Mouse (Mus musculus) MEL (cell line): Measurements from ENCODE around the gene Dna2. TPM values are rescaled to one million over a fixed set of nuclear protein-coding genes. Genes with fewer than 3 reads are reported as not detected.

ENCODE experiments used
- DNase-seq: peaks from one replicate; pipeline ENCODE4 v3.0.0; 2011; ENCODE audit warnings: low read depth, low spot score
- H3K27ac ChIP-seq: 2 replicates; pipeline ENCODE4 v1.5.1; 2012; ENCODE audit warnings: low read depth, mild to moderate bottlenecking, control low read depth, low read length, moderate library complexity; ENCODE audit not compliant: control insufficient read depth
- H3K27me3 ChIP-seq, 2 experiments: fragments of 150-350 bp in 1 of 2; sonication (generic) in 1 of 2; 2 replicates each; pipeline ENCODE4 v1.6.1; 2012; ENCODE audit warnings: low read length in 2 of 2, mild to moderate bottlenecking in 2 of 2, improper control_type of control experiment in 1 of 2, moderate library complexity in 1 of 2; ENCODE audit not compliant: insufficient read depth in 2 of 2, control insufficient read depth in 1 of 2
- H3K36me3 ChIP-seq, 2 experiments: 2 replicates each; pipeline ENCODE4 v1.6.1; 2012 to 2014; ENCODE audit warnings: low read length in 2 of 2, improper control_type of control experiment in 1 of 2, inconsistent platforms in 1 of 2, mild to moderate bottlenecking in 1 of 2; ENCODE audit not compliant: insufficient read depth in 2 of 2, control insufficient read depth in 1 of 2
- H3K4me1 ChIP-seq, 2 experiments: fragments of 150-350 bp in 1 of 2; sonication (generic) in 1 of 2; 2 replicates each; pipeline ENCODE4 v1.6.1; 2012; ENCODE audit warnings: low read length in 2 of 2, improper control_type of control experiment in 1 of 2, mild to moderate bottlenecking in 1 of 2; ENCODE audit not compliant: insufficient read depth in 2 of 2, control insufficient read depth in 1 of 2
- H3K4me3 ChIP-seq, 2 experiments: fragments of 150-350 bp in 1 of 2; sonication (generic) in 1 of 2; 2 replicates each; pipeline ENCODE4 v1.5.1; 2012; ENCODE audit warnings: low read depth in 2 of 2, low read length in 2 of 2, mild to moderate bottlenecking in 2 of 2, moderate library complexity in 2 of 2, control low read depth in 1 of 2, improper control_type of control experiment in 1 of 2; ENCODE audit not compliant: control insufficient read depth in 1 of 2, insufficient read depth in 1 of 2
- H3K79me2 ChIP-seq: 2 replicates; pipeline ENCODE4 v1.6.1; 2012; ENCODE audit warnings: mild to moderate bottlenecking, low read length, moderate library complexity; ENCODE audit not compliant: control insufficient read depth, poor library complexity, insufficient read depth
- H3K9ac ChIP-seq: 2 replicates; pipeline ENCODE4 v1.6.1; 2012; ENCODE audit warnings: low read depth, mild to moderate bottlenecking, control low read depth, low read length, moderate library complexity; ENCODE audit not compliant: control insufficient read depth, poor library complexity, severe bottlenecking
- H3K9me3 ChIP-seq: fragments of 150-350 bp; sonication (generic); replicated peaks from 2 replicates; pipeline ENCODE4 v1.6.1; 2012; ENCODE audit warnings: mild to moderate bottlenecking, low read length, improper control_type of control experiment, moderate library complexity; ENCODE audit not compliant: insufficient read depth
- CHD1 ChIP-seq: IDR thresholded peaks from 2 replicates; pipeline ENCODE4 v1.6.1; 2012; ENCODE audit warnings: low read depth, mild to moderate bottlenecking, inconsistent platforms, low read length, improper control_type of control experiment
- E2F4 ChIP-seq: IDR thresholded peaks from 2 replicates; pipeline ENCODE4 v1.6.1; 2011; ENCODE audit warnings: low read depth, low read length, improper control_type of control experiment, borderline replicate concordance
- EP300 ChIP-seq, 2 experiments: IDR thresholded peaks; 2 replicates each; pipeline ENCODE4 v1.6.1; 2011; ENCODE audit warnings: improper control_type of control experiment in 2 of 2, low read length in 2 of 2, low read depth in 1 of 2, mild to moderate bottlenecking in 1 of 2
- HCFC1 ChIP-seq: IDR thresholded peaks from 2 replicates; pipeline ENCODE4 v1.6.1; 2012; ENCODE audit warnings: low read depth, mild to moderate bottlenecking, inconsistent platforms, low read length, improper control_type of control experiment, moderate library complexity
- MEF2A ChIP-seq: IDR thresholded peaks from 2 replicates; pipeline ENCODE4 v1.6.1; 2014; ENCODE audit warnings: low read depth, mild to moderate bottlenecking, inconsistent platforms, low read length, improper control_type of control experiment; ENCODE audit not compliant: poor library complexity, insufficient replicate concordance, severe bottlenecking; ENCODE audit errors: extremely low read depth
- MXI1 ChIP-seq: IDR thresholded peaks from 2 replicates; pipeline ENCODE4 v1.6.1; 2011; ENCODE audit warnings: mild to moderate bottlenecking, low read depth, low read length, improper control_type of control experiment
- MYB ChIP-seq: IDR thresholded peaks from 2 replicates; pipeline ENCODE4 v1.6.1; 2011; ENCODE audit warnings: mild to moderate bottlenecking, low read depth, low read length, improper control_type of control experiment
- NELFE ChIP-seq: IDR thresholded peaks from 2 replicates; pipeline ENCODE4 v1.6.1; 2011; ENCODE audit warnings: low read depth, low read length, improper control_type of control experiment
- NRF1 ChIP-seq: IDR thresholded peaks from 2 replicates; pipeline ENCODE4 v1.6.1; 2014; ENCODE audit warnings: low read depth, mild to moderate bottlenecking, inconsistent platforms, low read length, improper control_type of control experiment, moderate library complexity; ENCODE audit not compliant: poor library complexity, insufficient read depth, severe bottlenecking
- POLR2A ChIP-seq, 2 experiments: IDR thresholded peaks; 2 replicates each; pipeline ENCODE4 v1.6.1; 2011 to 2012; ENCODE audit warnings: low read length in 2 of 2, mild to moderate bottlenecking in 2 of 2, control low read depth in 1 of 2, improper control_type of control experiment in 1 of 2, low read depth in 1 of 2, moderate library complexity in 1 of 2; ENCODE audit not compliant: control insufficient read depth in 1 of 2, insufficient read depth in 1 of 2, poor library complexity in 1 of 2
- POLR2AphosphoS2 ChIP-seq: IDR thresholded peaks from 2 replicates; pipeline ENCODE4 v1.6.1; 2011; ENCODE audit warnings: low read length, improper control_type of control experiment
- RAD21 ChIP-seq: IDR thresholded peaks from 2 replicates; pipeline ENCODE4 v1.6.1; 2011; ENCODE audit warnings: mild to moderate bottlenecking, low read depth, low read length, improper control_type of control experiment
- SMC3 ChIP-seq: IDR thresholded peaks from 2 replicates; pipeline ENCODE4 v1.6.1; 2011; ENCODE audit warnings: low read depth, low read length, improper control_type of control experiment
- TBP ChIP-seq: IDR thresholded peaks from 2 replicates; pipeline ENCODE4 v1.8.0; 2011; ENCODE audit warnings: low read depth, low read length, improper control_type of control experiment
- TCF12 ChIP-seq: IDR thresholded peaks from 2 replicates; pipeline ENCODE4 v1.6.1; 2014; ENCODE audit warnings: low read depth, mild to moderate bottlenecking, inconsistent platforms, low read length, improper control_type of control experiment, moderate library complexity
- UBTF ChIP-seq: IDR thresholded peaks from 2 replicates; pipeline ENCODE4 v1.6.1; 2012; ENCODE audit warnings: low read depth, mild to moderate bottlenecking, inconsistent platforms, low read length, improper control_type of control experiment, moderate library complexity, borderline replicate concordance; ENCODE audit not compliant: insufficient read depth
- USF2 ChIP-seq, 2 experiments: IDR thresholded peaks; 2 replicates each; pipeline ENCODE4 v1.6.1; 2011 to 2012; ENCODE audit warnings: improper control_type of control experiment in 2 of 2, low read length in 2 of 2, borderline replicate concordance in 1 of 2, inconsistent platforms in 1 of 2, low read depth in 1 of 2, mild to moderate bottlenecking in 1 of 2; ENCODE audit not compliant: insufficient read depth in 1 of 2
- ZC3H11A ChIP-seq: IDR thresholded peaks from 2 replicates; pipeline ENCODE4 v1.6.1; 2012; ENCODE audit warnings: low read depth, mild to moderate bottlenecking, inconsistent platforms, low read length, improper control_type of control experiment
- ZMIZ1 ChIP-seq: IDR thresholded peaks from 2 replicates; pipeline ENCODE4 v1.6.1; 2012; ENCODE audit warnings: low read depth, mild to moderate bottlenecking, inconsistent platforms, low read length, improper control_type of control experiment, moderate library complexity
- polyA plus RNA-seq, 2 experiments: library from polyadenylated mRNA; stranded (reverse) in 1 of 2; unstranded in 1 of 2; fragments of >175 nt in 1 of 2; fragments of >200 nt in 1 of 2; gene quantifications; 2 replicates each; pipeline versions ENCODE4 v1.2.1 to v1.2.4; 2012; ENCODE audit warnings: low replicate concordance in 2 of 2, low read depth in 1 of 2; ENCODE audit not compliant: insufficient read length in 2 of 2, insufficient read depth in 1 of 2, missing spikeins in 1 of 2
- total RNA-seq: library from RNA; depleted of rRNA; stranded (reverse); fragments of 300-350 nt; gene quantifications from 2 replicates; pipeline ENCODE4 v1.2.3, GENCODE M21; 2012

Dna2 gene
- total and polyA plus RNA-seq, 3 experiments, result 30.3 to 40.9 TPM; not detected in 1

- Histone ChIP-seq H3K27ac (no peak overlapping the region), H3K9ac (no peak overlapping the region), H3K4me1 (peaks cover 2 to 12% of the 10 kb centered on the region in 2 experiments; a peak in 2 of 4 replicates), H3K79me2 (peaks cover 15% of the 10 kb centered on the region), H3K27me3 (no peaks in the 10 kb centered on the region), H3K9me3 (no peaks in the 10 kb centered on the region), H3K36me3 (peaks cover 7 to 9% of the 10 kb centered on the region in 2 experiments), H3K4me3 (no peak overlapping the region)
- DNase-seq, result no peak
- TF ChIP-seq TCF12, result no peak
Measured at GRCm38 (mm10) chr10:62944975-62945580, 1.7 kb upstream of the Dna2 start.

GRCm38 (mm10) chr10:62948551-62948950 is 1.7 kb downstream of the Dna2 start:
- Histone ChIP-seq H3K27me3 (no peaks in the 10 kb centered on the region), H3K79me2 (peaks cover 15% of the 10 kb centered on the region), H3K9ac (no peak overlapping the region), H3K27ac (no peak overlapping the region), H3K36me3 (peaks cover 2 to 9% of the 10 kb centered on the region in 2 experiments), H3K9me3 (no peaks in the 10 kb centered on the region), H3K4me1 (peaks cover 2 to 12% of the 10 kb centered on the region in 2 experiments; a peak in 2 of 4 replicates), H3K4me3 (no peak overlapping the region)
- peak; percentile 34 for DNase-seq
- TF ChIP-seq MEF2A (no peak), RAD21 (no peak), TBP (no peak), ZMIZ1 (no peak), NRF1 (no peak), MYB (no peak), E2F4 (no peak), NELFE (no peak), EP300 (IDR thresholded peaks at IDR 0.05; ENCODE audit: low read depth in 1 of 2, low read length in 2 of 2) (no peak), MXI1 (no peak), UBTF (no peak), SMC3 (no peak), USF2 (IDR thresholded peaks at IDR 0.05; ENCODE audit: borderline replicate concordance in 1 of 2, insufficient read depth in 1 of 2, low read depth in 1 of 2, low read length in 2 of 2) (no peak), HCFC1 (no peak), POLR2AphosphoS2 (no peak), CHD1 (no peak), ZC3H11A (no peak), POLR2A (IDR thresholded peaks at IDR 0.05; ENCODE audit: control insufficient read depth in 1 of 2, insufficient read depth in 1 of 2, low read depth in 1 of 2, low read length in 2 of 2, poor library complexity in 1 of 2) (no peak), TCF12 (no peak)
- TF ChIP-seq, all 39 proteins: peak for 0
